Mouse (Mus musculus) heart, postnatal 36 days (tissue): Measurements from ENCODE around the gene Zfp619. TPM values are rescaled to one million over a fixed set of nuclear protein-coding genes. Genes with fewer than 3 reads are reported as not detected.
"Not testable (repeated sequence)": the region's sequence is repeated elsewhere in the genome, so short reads cannot be mapped to it uniquely, and the experiment has no call there.

Experiments used
- DNase-seq, 2 experiments: peaks; one replicate each; pipeline ENCODE4 v3.0.0; 2021 to 2022
- intact Hi-C: fragments of 180-260 bp; cut with DNase I; formaldehyde crosslinking; loops from one replicate; pipeline ENCODE4 v1.15.1; 2025
- total RNA-seq, 2 experiments: library from RNA; stranded (reverse); gene quantifications; 2 replicates each; pipeline ENCODE4 v1.2.3; 2021

Zfp619 gene
- 1 to 10 TPM; 1.9 TPM for total RNA-seq

DNA sequence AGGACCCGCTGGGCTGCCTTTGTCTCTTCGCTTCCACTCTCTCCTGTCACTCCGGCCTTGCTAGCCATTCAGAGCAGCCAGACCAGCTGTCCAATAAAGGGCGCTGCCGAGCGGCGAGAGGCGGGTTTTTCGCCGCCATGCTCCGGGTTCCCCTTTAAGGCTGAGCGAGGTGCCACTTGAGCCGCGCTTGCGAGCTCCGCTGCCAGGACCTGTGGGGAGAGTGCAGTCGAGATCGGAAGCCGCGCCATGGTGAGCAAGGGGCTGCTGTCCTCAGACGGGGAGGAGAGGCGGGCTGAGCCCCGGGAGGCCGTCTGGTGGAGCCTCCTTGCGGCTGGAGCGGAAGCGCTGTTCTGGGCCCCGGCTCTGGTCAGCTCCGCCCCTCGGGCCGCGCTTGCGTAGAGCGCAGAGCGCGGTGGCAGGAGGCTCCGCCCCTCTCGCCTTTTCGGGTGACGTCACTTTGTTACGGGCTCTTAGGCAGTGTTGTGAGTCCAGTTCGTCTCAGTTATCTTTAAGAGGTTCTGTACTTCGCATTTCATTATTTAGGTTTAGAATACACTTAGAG lies at the start of gene Zfp619:
TSS of gene Zfp619 (plus strand) at position 151 of the 562 bp plus-strand sequence.
- intact Hi-C loops: no loop called here
- DNase-seq: peak; percentile 91 to 98

DNA sequence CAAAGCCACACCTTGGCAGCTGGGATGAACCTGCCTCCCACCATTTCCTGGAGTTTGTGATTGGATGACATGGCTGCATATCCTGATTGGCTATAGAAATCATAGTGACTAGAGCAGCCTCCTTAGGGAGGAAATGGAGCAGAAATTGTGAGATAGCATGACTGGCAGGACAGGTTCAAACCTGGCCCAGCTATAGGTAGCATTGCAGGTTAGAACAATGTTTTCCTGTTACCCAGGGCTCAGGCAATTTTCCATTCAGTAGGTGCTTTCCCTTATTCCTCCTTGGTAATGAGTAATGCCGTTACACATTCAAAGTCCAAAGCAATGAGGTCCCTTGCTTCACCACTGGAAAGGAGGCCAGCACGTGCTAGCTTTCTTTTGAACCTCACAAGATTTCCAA lies 38.6 kb upstream of the Zfp619 start:
- no peak for DNase-seq
- intact Hi-C loops: no loop called here

DNA sequence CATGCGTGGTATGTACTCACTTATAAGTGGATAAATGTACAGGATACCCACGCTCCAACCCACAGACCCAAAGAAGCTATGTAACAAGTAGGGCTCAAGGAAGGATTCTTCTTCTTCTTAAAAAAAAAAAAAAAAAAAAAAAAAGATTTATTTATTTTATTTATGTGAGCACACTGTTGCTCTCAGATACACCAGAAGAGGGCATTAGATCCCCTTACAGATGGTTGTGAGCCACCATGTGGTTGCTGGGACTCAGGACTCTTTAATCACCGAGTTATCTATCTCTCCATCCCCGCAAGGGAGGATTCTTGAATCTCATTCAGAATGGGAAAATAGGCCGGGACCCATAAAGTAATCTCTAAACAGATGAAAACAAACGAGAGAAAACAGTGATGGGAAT lies 33.2 kb upstream of the Zfp619 start:
- no peak for DNase-seq
- intact Hi-C loops: no loop called here

DNA sequence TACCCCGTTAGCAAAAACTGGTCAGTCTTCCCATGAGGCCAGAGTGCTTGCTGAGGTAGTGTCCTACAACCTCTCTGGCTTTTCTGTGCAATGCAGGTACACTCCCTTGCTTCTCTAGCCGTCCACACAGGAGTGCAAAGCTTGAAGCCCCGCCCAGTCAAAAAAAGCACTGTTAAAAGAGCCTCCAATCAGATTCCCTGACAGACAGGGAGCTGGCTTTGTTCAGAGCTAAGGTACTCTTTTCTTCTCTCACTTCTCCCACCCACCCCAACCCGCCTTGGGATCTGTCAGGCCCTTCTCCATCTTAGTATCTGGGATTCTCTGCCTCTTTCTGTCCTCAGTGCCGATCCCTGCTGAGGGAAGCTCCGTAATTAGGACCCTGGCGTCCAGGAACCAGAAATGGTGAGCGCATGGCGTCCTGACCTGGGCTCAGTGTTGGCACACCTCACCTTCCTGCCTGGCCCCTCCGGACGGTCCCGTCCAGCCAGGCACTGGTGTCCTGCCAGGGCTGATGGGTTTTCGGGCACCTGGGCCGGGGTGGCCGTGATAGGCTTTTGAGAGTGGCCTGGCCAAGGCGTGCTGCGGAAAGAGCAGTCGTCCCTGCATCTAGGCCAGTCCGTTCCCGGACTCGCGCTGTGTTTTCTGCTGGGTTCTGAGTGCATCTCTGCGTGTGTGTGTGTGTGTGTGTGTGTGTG lies 30.3 kb upstream of the Zfp619 start:
- intact Hi-C loops: no loop called here
- no peak for DNase-seq

DNA sequence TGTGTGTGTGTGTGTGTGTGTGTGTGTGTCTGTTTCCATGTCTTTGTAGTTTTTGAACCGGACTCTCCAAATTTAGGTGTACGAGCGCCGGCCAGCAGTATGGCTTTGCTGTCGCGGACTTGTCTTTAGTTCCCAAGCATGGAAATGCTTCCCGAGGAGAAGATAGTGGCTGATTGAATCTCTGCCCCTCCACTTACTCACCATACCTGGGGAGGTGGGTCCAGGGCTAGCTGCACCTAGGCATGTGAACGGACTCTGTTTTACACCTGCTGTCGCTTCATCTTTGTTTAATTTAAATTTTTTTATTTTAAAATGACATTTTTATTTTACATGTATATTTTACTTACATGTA lies 29.7 kb upstream of the Zfp619 start:
- intact Hi-C loops: no loop called here
- no peak for DNase-seq

DNA sequence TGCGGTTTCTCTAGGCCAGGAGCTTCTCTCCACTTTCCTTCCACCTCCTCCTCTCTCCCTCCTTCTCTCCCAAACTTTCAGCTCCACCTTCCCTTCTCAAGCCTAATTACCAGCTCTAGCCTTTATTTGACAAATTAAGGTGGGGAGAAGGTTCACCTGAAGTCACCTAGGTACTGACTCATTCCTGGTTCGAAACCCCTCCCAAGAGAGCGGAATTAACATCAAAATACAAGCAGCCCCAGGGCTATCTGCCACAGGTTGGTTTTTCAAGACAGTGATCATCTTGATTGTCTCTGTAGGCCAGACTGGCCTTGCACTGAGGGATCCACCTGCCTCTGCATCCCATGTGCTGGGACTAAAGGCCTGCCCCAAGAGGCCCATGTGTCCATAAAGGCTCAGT lies 22.9 kb upstream of the Zfp619 start:
- intact Hi-C loops: no loop called here
- DNase-seq: no peak

DNA sequence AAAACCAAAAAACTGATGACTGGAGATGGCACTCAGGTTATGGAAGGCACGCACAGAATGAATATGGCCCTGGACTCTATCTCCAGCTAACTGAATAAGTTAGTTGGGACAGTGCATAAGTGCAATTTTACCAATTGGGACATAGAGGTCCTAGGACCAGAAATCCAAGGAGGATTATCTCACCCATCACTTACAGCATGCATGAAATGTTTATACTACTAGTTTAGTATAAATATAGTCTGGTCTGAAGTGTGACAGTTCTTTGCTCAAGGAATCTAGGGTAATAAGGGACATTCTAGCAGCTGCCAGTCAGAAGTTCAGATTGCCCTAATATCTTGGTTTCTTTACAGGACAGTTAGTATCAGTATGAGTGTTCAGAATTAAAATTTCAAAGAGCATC lies 13.5 kb upstream of the Zfp619 start:
- intact Hi-C loops: no loop called here
- no peak for DNase-seq

DNA sequence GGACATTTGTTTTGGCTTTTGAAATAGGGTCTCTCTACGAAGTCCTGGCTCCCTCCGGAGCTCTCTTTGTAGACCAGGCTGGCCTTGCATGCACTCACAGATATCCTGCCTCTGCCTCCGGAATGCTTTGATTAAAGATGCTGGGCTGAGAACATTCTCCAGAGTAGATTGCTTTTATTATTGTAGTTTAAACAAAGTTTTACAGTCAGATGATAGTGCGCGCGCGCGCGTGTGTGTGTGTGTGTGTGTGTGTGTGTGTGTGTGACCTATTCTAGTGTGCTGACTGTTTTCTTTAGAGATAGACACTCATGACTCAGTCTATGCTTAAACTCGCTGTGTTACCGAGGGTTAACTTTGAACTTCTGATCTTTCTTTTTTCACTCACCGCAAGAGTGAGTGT lies 796 bp downstream of the Zfp619 start:
- DNase-seq: peak; percentile 19 to 24
- intact Hi-C loops: no loop called here

DNA sequence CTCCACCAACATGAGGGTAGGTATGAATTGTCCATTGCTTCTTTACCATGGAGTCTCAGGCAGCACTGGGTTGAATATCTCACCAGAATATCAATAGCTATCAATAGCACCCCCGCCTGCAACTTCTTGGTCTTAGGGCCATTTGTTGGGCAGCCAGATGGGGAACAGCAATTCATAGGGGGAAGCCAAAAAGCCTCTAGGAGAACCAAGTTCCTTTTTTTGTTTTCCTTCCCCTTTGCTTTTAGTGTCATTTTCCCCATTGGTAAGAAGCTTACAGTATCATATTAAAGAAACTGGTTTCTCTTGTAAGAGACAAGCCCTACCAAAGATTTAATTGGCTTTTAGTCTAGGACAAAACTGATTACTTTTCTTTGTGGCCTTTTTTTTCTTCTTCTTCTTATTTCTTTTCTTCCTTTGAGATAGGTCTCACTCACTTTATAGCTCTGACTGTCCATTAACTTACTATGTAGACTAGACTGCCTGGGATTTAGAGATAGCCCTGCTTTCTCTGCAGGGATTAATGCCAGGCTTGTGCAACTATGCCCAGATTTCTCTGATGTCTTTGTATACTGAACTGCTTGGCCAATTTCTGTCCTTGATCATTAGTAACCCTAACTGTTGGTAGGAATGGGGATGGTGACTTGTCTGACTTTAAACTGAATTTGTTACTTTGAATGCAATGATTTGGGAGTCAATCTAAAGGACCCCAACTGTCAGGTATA lies 6.3 kb downstream of the Zfp619 start:
- DNase-seq: no peak
- intact Hi-C loops: no loop called here

DNA sequence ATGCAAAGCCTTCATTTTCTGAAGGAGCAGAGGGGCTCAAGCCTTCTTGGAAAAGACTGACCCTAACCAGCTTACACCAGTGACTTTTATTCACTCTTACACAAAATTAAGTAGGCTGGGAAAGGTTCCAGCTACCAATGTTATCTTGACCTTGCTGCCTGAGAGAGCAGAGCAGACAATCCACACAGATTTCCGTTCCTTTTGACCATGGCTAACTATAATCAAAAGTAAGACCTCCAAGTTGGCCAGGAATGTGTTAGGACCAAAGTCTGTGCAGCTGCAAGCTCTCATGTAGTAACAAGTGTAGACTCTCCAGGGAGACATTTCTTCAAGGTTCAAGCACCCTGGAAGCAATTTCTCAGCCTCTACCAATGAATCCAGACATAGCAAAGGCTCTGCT lies 25.6 kb downstream of the Zfp619 start:
- intact Hi-C loops: no loop called here
- no peak for DNase-seq

DNA sequence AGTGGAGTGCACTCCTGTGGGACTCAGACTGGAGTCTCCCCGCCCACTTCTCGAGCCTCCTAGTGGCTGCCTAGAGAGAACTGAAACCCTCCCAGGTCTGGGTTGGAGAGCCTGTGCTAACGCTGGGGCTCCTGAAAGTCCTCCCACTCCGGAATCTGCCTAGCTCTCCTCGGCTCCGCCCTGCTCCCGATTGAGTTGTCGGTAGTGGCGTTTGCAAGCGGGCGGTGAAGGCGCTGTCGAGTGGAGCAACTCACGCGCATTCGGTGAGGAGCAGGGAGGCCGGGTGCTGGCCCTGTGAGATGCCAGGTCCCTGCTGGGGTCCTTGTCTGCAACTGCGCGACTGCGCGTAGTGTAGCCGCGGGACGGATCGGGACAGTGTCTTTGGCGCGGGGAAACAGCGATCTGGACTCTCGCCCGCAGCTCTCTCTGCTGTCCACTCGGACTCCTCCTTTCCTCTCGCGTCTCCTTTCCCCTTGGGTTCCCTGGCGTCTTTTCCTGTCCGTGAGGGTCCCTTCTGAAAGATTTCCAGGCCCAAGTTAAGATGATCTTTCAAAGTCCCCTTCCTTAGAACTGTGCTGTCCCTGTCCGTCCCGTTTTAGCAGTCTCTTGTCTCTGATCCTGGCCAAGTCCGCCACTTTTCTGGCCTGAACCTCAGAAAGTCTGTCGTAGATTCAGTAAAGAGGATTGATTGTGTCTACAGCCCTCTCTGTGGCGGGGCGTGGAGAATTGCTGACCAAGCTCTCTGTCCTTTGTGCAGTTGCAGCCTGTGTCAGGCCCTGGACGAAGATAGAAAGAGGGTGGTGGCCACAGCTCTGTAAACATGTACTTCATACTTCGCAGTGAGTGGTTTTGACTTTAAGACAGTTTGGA lies 26.9 kb downstream of the Zfp619 start:
- intact Hi-C loops: no loop called here
- DNase-seq: peak; percentile 79 to 80

DNA sequence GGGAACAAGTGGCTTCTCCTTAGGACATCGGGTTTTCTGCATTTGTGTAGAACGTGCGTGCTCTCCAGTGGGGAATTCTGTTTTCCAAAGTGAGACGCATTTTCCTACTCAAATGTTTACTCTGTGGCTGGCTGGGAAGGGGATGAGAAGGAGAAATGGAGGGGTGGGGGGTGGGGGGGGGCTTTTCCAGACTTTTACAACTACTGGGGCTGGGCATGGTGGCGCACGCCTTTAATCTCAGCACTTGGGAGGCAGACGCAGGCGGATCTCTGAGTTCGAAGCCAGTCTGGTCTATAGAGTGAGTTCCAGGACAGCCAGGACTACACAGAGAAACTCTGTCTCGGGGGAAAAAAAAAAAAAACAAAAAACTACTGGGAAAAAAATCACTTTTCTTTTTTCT lies 27.6 kb downstream of the Zfp619 start:
- peak in 1 of 2 experiments; percentile 10 for DNase-seq
- intact Hi-C loops: no loop called here

DNA sequence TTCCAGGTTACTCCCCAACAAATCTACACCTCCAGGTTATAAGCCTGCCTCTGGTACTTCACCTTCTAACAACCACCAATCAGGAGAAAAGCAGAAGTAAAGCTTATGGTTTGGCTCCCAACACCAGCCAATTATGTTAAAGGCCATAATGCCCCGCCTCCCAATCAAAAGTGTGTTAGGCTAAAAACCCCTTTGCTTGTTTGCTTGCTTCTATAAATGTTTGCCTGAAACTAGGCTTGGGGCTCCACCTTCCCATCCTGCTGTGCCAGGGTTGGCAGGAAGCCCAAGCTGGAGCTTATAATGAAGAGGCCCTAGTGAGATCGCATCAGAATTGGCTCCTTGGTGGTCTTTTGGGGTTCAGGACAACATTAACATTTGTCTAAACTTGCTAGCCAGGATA lies 31.8 kb downstream of the Zfp619 start:
- peak; percentile 29 to 45 for DNase-seq
- intact Hi-C loops: no loop called here

DNA sequence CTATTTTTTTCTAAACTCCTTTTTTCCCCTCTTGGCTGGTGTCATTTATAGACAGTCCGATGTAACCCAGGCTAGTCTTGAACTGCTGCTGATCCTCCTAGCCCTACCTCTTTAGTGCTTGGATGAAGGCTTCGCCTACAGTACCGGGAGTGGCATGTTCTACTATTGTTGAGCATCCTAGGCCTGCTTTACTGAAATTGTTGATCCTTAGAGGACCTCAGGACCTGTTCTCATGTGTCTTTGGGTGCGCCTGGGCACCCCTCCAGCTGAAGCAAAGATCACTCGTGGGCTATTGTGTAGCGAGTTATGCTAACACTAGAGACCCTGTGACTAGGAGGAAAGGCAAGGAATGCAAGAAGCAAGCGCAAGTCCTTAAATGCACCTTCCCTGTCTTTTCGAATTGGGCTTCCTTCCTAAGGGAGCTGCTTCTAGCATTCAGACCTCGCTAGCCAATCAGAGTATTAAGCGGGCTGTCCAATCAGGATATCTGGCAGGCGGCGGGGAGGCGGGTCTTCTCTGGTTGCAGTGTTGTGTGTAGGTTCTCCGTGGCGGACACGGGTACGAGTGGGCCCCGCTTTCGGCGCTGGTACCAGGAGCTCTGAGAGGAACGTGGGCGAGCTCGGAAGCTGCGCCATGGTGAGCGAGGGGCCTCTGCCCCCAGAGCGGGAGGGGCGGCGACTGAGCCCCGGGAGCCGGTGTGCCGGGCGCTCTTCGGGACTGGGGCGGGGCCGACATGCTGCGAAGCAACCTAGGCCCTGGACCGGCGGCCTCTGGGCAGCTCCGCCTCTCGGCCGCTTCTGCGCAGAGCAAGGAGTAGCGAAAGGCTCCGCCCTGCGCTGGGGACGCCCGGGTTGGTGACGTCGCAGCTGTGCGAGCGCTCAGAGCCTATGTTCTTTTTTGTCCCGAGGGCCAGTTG lies 34.7 kb downstream of the Zfp619 start:
- peak; percentile 93 to 97 for DNase-seq
- intact Hi-C loops: loop anchor here (2.0 kb wide), 1 partner anchor 103 kb away; no protein-coding TSS in a partner anchor

DNA sequence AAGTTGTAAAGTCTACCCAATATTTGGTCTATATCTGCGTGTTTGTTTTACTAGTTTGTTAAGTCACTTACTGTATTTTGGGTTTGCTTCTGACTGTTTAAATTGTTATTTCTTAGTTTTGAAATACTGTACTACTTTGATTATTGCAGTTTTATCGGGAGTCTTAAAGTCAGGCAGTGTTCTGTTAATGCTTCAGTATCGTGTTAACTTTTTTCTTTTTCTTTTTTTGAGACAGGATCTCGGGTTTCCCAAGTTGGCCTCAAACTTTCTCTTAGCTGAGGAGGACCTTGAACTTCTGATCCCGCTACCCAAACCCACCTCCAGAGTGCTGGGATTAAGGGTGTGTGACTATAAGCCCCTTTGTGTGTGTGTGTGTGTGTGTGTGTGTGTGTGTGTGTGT lies 35.4 kb downstream of the Zfp619 start:
- intact Hi-C loops: loop anchor here (2.0 kb wide), 1 partner anchor 104 kb away; no protein-coding TSS in a partner anchor
- no peak for DNase-seq

DNA sequence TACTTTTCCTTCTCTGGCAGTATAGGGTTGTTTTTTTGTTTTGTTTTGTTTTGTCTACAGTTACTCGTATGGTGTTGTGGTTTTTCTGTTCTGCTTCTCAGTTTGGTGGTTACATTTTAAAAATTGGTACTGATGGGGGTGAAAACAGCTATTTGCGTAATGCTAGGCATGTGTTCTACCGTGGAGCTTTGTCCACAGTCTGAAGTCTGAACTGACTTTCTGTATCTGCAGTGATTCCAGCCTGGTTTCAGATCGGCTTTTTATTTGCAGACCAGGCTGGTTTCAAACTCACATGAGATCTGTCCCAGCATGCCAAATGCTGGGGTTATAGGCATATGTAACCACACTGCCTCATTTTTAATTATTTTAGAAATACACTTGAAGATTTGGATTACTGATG lies 36.3 kb downstream of the Zfp619 start:
- no peak for DNase-seq
- intact Hi-C loops: loop anchor here (2.0 kb wide), 1 partner anchor 105 kb away; no protein-coding TSS in a partner anchor

DNA sequence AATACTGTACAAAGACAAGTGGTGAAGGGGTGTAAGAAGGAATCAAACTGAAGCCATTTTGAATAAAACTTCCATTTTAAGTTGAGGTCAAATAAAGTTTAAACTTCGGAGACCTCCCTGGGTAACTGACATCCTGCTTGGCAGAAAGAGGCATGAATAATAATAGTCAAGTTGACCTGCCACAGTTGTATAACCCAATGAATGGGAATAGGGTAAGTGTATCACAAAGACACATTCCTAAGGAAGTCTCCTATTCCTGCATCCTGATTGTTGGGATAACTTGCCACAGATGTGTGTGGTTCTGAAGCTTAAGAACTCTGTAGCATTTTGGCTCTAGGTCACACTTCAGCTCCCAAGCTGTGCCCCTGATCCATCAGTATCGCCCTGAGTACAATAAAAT lies 62.5 kb downstream of the Zfp619 start:
- intact Hi-C loops: no loop called here

DNA sequence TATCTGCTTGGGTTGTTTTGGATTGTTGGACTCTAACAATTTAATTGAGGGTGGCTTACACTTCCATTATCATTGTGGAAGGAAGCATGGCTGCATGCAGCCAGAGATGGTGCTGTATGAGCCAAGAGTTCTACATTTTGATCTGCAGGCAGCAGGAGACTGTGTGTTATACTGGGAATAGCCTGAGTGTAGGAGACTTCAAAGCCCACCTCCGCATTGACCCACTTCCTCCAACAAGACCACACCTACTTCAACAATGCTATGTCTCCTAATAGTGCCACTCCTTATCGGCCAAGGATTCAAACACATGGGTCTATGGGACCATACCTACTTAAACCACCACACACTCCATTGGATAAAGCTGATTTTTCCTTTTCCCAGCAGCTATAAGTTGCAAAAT lies 63.0 kb downstream of the Zfp619 start:
- intact Hi-C loops: no loop called here
- no peak for DNase-seq

More for the DNA sequence above, 62.5 kb downstream of the Zfp619 start:
- no peak for DNase-seq

DNA sequence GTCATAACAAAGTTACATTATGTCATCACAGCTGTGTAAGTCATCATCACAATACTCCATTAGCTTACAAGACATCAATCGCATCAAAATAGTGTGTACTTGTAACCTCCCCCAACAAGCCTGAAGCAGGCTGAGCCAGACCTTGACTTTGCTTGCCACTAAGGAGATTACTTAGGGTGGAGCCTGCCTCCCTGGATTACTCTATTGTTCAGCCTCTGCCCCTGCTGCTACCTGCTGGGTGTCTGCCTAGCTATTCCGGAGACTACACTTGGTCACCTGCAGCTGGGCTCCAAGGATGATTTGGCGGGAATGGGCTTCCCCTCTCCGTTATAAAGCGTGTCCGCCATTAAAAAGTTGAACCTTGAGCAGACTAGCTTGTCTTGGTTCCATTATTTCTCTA lies 69.3 kb downstream of the Zfp619 start:
- DNase-seq, intact Hi-C loops: not testable (repeated sequence)

DNA sequence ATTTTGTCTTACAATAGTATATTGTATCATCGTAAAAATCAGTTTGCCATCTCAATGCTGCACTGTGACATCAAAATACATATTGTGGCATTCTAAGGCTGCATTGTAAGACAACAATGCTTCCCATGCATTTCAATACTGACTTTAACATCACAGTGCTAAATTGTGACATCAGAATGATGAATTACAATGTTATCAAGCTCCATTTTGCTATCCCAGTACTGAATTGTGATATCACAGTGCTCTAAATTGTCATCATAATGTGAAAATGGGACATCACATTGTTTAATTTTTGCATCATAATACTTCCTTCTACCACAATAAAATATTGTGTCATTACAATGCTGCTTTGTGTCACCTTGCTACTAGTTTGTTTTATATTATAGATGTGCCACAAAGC lies 70.5 kb downstream of the Zfp619 start:
- intact Hi-C loops: no loop called here
- no peak for DNase-seq
